Mouse (Mus musculus) retina, postnatal 7 days (tissue): ENCODE measurements around the gene Parvb.

Source experiments
- DNase-seq: peaks from one replicate; pipeline ENCODE4 v3.0.0-alpha.2; 2012; ENCODE audit warnings: low read depth, low spot score

The Parvb gene

GRCm38 (mm10) chr15:84323966-84324869 lies 92.4 kb downstream of the Parvb start, which contains the start of gene Parvg:
Parvg (plus strand) TSS chr15:84324026.
- DNase-seq = no peak

GRCm38 (mm10) chr15:84324870-84325553 lies 93.2 kb downstream of the Parvb start:
- DNase-seq = no peak

DNA sequence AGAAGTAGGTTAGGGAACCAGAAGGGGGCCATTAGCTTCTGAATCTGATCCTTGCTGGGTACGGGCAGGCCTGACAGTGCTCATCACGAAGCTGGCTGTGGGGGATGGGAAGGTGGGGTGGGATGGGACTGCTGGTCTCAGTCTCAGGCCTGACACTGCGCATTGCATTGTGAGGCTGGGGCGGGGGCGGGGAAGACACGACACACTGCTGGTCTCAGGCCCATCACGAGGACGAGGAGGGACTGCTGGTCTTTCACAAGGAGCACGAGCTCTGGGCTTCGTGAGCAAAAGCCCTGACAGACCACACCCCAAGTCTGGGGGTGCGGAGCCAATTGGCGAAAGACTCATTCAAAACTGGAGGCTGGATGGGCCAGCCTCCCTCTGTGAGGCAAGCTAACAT lies 93.9 kb downstream of the Parvb start:
- DNase-seq = no peak

GRCm38 (mm10) chr15:84328870-84329269 lies 97.0 kb downstream of the Parvb start:
- no peak for DNase-seq

GRCm38 (mm10) chr15:84329940-84330339 lies 98.1 kb downstream of the Parvb start:
- DNase-seq = no peak

GRCm38 (mm10) chr15:84331066-84331612 lies 99.3 kb downstream of the Parvb start:
- no peak for DNase-seq

GRCm38 (mm10) chr15:84336281-84336817 lies 104.5 kb downstream of the Parvb start:
- DNase-seq = no peak

DNA sequence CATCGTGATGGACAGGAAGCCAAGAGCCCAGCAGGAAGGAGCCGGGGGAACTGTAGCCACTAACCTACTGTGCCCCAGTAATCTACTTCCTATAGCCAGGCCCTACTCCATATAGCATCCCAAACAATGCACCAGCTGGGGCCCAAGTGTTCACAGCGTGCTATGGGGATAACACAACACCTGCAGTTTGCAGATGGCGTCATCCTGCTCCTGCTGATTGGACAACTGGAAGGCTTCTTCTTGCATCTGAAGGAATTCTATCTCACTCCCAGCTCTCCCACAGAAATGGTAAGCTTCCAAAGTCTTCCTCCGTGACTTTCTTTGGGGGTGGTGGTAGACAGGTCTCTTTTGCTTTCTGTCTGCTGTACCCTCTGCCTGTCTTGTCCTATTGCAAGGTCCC lies 105.8 kb downstream of the Parvb start:
- no peak for DNase-seq

DNA sequence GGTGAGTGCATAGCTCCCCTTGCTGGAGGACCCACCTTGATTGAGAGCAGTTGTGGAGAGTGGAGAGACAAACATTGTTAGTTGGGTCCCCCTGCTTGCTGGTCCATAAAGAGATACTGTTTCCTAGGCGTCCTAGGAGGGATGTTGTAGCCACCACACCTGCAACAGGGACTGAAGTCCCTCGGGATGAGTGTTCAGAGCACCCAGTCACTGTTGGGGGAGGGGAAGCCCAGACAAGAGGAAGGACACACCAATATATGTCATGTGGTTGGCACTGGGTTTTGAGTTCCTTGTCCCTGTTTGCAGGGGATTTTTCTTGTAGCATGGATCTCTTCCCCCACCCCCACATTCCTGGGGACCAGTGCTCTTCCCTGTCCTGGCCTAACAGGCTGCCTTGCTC lies 109.1 kb downstream of the Parvb start:
- DNase-seq = no peak

DNA sequence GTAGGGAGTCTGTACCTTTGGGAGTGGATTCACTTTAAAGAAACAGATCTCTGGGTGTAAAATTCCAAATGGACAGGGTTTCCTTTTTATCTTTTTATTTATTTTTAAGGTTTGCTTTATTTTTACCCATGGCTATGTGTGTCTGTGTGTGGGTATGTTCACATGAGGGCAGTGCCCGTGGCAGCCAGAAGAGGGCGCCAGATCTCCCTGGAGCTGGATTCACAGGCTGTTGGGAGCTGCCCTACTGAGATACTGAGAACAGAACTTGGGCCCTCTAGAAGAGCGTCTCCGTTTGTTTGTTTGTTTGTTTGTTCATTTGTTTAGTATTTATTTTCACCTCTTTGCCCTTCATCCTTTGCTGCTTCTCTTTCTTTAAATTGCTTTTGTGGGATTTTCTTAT lies 116.9 kb downstream of the Parvb start:
- DNase-seq = no peak

GRCm38 (mm10) chr15:84349915-84350738 lies 118.3 kb downstream of the Parvb start:
- DNase-seq = no peak

DNA sequence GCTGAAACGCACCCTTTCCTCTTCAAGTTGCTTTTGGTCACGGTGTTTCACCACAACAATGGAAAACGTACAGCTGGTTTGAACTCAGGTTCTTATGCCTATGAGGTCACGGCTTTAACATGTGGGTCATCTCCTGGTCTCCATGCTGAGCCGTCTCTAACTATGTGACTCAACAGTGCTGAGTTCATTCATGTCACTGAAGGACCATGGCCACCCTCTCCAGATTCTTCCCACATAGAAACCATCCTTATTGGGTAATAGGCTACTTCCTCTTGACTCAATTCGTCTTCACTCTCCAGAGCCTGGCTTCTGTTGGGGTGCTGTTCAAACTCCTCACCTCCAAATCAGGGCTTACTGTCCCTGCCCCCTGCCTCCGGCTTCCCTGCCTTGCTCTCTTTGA lies 119.5 kb downstream of the Parvb start:
- DNase-seq = no peak

- no peak for DNase-seq
These were observed 120.3 kb downstream of the Parvb start for GRCm38 (mm10) chr15:84351915-84352844.

DNA sequence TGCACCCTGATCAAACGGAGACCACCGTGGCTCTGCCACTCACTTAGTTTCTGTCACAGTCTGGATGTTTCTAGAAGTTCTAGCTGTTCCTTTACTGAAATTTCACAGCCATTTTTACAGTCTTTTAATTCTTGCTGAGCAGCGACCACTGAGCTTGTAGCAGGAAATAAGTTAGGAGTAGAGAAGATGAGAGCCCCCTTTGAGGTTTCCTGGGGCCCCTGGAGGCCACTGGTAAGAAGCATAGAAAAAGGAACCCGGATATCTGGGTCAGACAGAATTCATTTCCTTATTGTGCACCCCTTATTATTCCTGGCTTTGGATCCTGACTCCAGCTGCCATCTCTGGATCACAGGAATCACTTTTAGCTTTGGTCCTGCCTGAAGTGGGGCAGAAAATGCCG lies 123.2 kb downstream of the Parvb start:
- no peak for DNase-seq

- DNase-seq = no peak
These were observed 132.9 kb downstream of the Parvb start for GRCm38 (mm10) chr15:84364746-84365145.
